Mouse (Mus musculus) liver, postnatal 0 days (tissue): ENCODE results near the gene Ypel2. TPM values are rescaled to one million over a fixed set of nuclear protein-coding genes. Genes with fewer than 3 reads are reported as not detected.

Source experiments
- ATAC-seq: fragments of 200-750 bp; cut with Nextera tagmentation; 2 replicates; pipeline ENCODE4 v1.8.0; 2017; ENCODE audit warnings: mild to moderate bottlenecking, moderate library complexity
- DNase-seq: peaks from one replicate; pipeline ENCODE4 v3.0.0-alpha.2; 2016
- H3K27ac ChIP-seq: fragments of 300-500 bp; sonication (generic); 2 replicates; pipeline ENCODE4 v1.5.1; 2014; ENCODE audit warnings: antibody characterized with exemption, moderate library complexity, mild to moderate bottlenecking, low read depth
- H3K27me3 ChIP-seq: fragments of 300-500 bp; sonication (generic); 2 replicates; pipeline ENCODE4 v1.6.1; 2014; ENCODE audit warnings: low read length, control low read depth, mixed read lengths; ENCODE audit not compliant: insufficient read depth
- H3K36me3 ChIP-seq: fragments of 300-500 bp; sonication (generic); replicated peaks from 2 replicates; pipeline ENCODE4 v1.6.1; 2014; ENCODE audit warnings: mild to moderate bottlenecking, control low read depth, low read length, moderate library complexity, mixed read lengths; ENCODE audit not compliant: insufficient read depth
- H3K4me1 ChIP-seq: fragments of 300-500 bp; sonication (generic); 2 replicates; pipeline ENCODE4 v1.6.1; 2014; ENCODE audit warnings: antibody characterized with exemption, mild to moderate bottlenecking, control low read depth; ENCODE audit not compliant: insufficient read depth
- H3K4me2 ChIP-seq: fragments of 300-500 bp; sonication (generic); 2 replicates; pipeline ENCODE4 v1.6.1; 2014; ENCODE audit warnings: low read depth, mild to moderate bottlenecking, low read length, moderate library complexity, mixed read lengths
- H3K4me3 ChIP-seq: fragments of 300-500 bp; sonication (generic); 2 replicates; pipeline ENCODE4 v1.5.1; 2014; ENCODE audit warnings: low read depth, low read length
- H3K9ac ChIP-seq: fragments of 300-500 bp; sonication (generic); replicated peaks from 2 replicates; pipeline ENCODE4 v1.6.1; 2014; ENCODE audit warnings: mild to moderate bottlenecking, moderate library complexity
- H3K9me3 ChIP-seq: fragments of 300-500 bp; sonication (generic); 2 replicates; pipeline ENCODE4 v1.6.1; 2016; ENCODE audit warnings: mild to moderate bottlenecking, control low read depth, low read length, mixed read lengths
- CTCF ChIP-seq: sonication (generic); IDR thresholded peaks from 2 replicates; pipeline ENCODE4 v1.5.1; 2016; ENCODE audit warnings: antibody characterized with exemption, low read depth
- EP300 ChIP-seq: IDR thresholded peaks from 2 replicates; pipeline ENCODE4 v1.6.1; 2016; ENCODE audit warnings: antibody characterized with exemption, low read depth, mild to moderate bottlenecking
- WGBS: fragments of 180-500 bp; shearing (Covaris S2); extraction: QIAGEN DNeasy Blood & Tissue Kit; methylation state at CpG from one replicate; pipeline ENCODE4 v1.1.7; 2014; ENCODE audit not compliant: insufficient replicate concordance; 5-methylcytosine and 5-hydroxymethylcytosine counted together
- polyA plus RNA-seq: library from polyadenylated mRNA; unstranded; fragments of >200 nt; fragmentation: Nextera tagmentation; extraction: Ambion mirVana; gene quantifications from 2 replicates; pipeline ENCODE4 v1.2.1, GENCODE M21; 2015

Gene Ypel2
- polyA plus RNA-seq, 1 experiment from 2014 or later: 2.1 TPM

DNA sequence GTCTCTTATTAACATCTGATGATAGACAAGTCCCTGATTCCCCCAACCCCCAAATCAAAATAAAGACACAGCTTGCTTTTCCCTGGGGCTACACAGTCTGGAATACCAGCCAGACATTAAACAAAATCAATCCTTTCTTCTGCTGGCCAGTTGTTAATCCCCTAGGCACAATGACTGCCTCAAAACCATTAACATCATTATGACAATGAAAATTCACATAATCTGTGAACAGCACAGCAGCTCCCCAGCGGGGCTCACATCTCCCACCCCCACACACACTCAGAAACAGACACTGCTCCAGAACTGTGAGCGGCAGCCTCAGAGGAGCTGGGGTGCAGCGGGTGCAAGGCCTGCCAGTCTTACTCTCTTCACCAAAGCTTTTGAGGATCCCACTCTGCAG lies 3.2 kb downstream of the Ypel2 start:
- no peaks in the 10 kb centered on the region for H3K27me3 ChIP-seq
- H3K4me1 ChIP-seq: peaks cover 25% of the 10 kb centered on the region
- H3K27ac ChIP-seq: no peak overlapping the region
- 73% methylated on average over 3 of the region's 3 CpGs for WGBS
- no peak overlapping the region for H3K4me3 ChIP-seq
- no peak overlapping the region for H3K9ac ChIP-seq
- no peak overlapping the region for H3K4me2 ChIP-seq
- H3K36me3 ChIP-seq: no peaks in the 10 kb centered on the region
- H3K9me3 ChIP-seq: no peaks in the 10 kb centered on the region
- no peak for TF ChIP-seq CTCF
- TF ChIP-seq EP300: no peak
- DNase-seq: no peak
- ATAC-seq: no peak

DNA sequence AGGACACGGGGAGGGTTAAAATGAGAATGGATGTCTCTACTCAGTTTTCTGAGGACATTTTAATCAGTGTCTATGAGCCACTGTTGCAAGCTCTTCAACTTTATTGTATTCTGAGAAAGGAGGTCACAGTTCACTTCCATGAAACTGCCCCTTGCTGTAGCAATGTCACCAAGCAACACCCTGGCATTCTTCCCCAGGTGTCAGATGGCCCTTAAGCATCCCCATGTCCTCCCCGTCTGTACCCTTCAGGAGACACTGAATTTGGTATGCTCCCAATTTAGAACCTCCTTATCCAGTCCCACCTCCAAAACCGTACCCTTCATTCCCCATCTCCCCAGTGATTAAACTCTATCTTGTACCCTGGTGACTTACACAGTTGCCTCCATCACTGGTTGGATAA lies 8.5 kb downstream of the Ypel2 start:
- no peaks in the 10 kb centered on the region for H3K4me1 ChIP-seq
- no peaks in the 10 kb centered on the region for H3K9me3 ChIP-seq
- WGBS: 77% methylated on average over 3 of the region's 3 CpGs
- no peak for TF ChIP-seq CTCF
- TF ChIP-seq EP300: no peak
- DNase-seq (no peak), ATAC-seq (no peak)
- no peak overlapping the region for H3K9ac ChIP-seq
- no peaks in the 10 kb centered on the region for H3K27me3 ChIP-seq
- no peak overlapping the region for H3K4me3 ChIP-seq
- H3K36me3 ChIP-seq: no peaks in the 10 kb centered on the region
- H3K27ac ChIP-seq: no peak overlapping the region
- H3K4me2 ChIP-seq: no peak overlapping the region

DNA sequence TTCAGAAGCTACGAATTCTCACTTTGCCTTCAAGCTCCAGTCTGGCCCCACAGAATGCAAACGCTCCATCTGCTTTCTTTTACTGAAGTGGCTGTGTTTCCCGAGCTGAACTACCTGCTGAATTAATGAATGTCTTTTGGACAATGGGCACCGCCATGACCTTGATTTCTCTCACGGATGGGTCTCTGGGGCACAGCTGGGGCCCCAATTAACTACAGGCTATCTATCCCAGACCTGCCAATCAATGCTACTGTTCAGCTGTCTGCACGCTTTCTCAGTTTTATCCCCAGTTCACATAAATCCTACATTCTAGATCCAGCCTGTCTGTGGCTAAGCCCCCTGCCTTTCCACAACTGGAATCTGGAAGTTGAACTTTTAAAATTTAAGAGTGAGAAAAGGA lies 10.5 kb downstream of the Ypel2 start:
- no peak for TF ChIP-seq EP300
- no peak for TF ChIP-seq CTCF
- ATAC-seq (no peak), DNase-seq (no peak)
- Histone ChIP-seq H3K27ac (no peak overlapping the region), H3K27me3 (no peaks in the 10 kb centered on the region), H3K4me1 (no peaks in the 10 kb centered on the region), H3K9ac (no peak overlapping the region), H3K4me3 (no peak overlapping the region), H3K36me3 (no peaks in the 10 kb centered on the region), H3K4me2 (no peak overlapping the region), H3K9me3 (no peaks in the 10 kb centered on the region)
- WGBS: 85% methylated on average over 6 of the region's 6 CpGs

DNA sequence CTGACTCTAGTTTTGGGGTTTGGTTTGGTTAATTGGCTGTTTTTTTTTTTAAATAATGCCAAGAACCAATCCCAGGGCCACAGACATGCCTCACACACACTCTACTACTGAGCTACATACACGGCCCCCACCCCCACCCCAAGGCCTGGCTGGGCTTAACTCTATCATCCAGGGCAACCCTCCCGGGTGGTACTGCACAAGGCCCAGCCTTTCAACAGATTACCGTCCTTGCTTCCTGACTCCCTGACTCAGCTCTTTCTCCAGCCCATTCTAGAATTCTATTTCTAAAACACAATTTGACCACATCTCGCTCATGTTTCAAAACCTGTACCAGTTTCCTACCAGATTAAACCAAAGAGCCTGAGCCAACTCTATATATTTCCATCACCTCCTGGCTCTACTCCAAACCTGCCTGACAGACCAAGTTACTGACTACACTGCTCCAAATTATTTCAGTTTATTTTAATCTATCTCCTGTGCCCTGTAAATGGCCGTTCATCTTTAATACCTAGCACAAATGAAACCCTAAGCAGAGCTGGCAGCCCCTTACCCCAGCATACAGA lies 12.2 kb downstream of the Ypel2 start:
- H3K4me3 ChIP-seq: no peak overlapping the region
- no peak overlapping the region for H3K9ac ChIP-seq
- 37% methylated on average over 5 of the region's 5 CpGs for WGBS
- no peak for TF ChIP-seq CTCF
- TF ChIP-seq EP300: no peak
- H3K27me3 ChIP-seq: no peaks in the 10 kb centered on the region
- no peak overlapping the region for H3K27ac ChIP-seq
- ATAC-seq (no peak), DNase-seq (no peak)
- no peaks in the 10 kb centered on the region for H3K4me1 ChIP-seq
- H3K4me2 ChIP-seq: no peak overlapping the region
- H3K36me3 ChIP-seq: 0 out of 2 replicates have a peak, but pooled peaks cover 4% of the 10 kb centered on the region
- no peaks in the 10 kb centered on the region for H3K9me3 ChIP-seq

- no peaks in the 10 kb centered on the region for H3K9me3 ChIP-seq
- no peak for ATAC-seq
- H3K27me3 ChIP-seq: no peaks in the 10 kb centered on the region
- no peak for TF ChIP-seq CTCF
- no peak for TF ChIP-seq EP300
- 0 out of 2 replicates have a peak, but pooled peaks cover 4% of the 10 kb centered on the region for H3K36me3 ChIP-seq
- H3K9ac ChIP-seq: no peak overlapping the region
- 80% methylated on average over 6 of the region's 6 CpGs for WGBS
- H3K4me2 ChIP-seq: no peak overlapping the region
- DNase-seq: no peak
- no peaks in the 10 kb centered on the region for H3K4me1 ChIP-seq
- no peak overlapping the region for H3K4me3 ChIP-seq
- no peak overlapping the region for H3K27ac ChIP-seq
These were observed 13.0 kb downstream of the Ypel2 start for GRCm38 (mm10) chr11:86980526-86980925.

- H3K9ac ChIP-seq: no peak overlapping the region
- no peak for ATAC-seq
- H3K9me3 ChIP-seq: no peaks in the 10 kb centered on the region
- H3K27me3 ChIP-seq: no peaks in the 10 kb centered on the region
- WGBS: 82% methylated on average over 7 of the region's 7 CpGs
- H3K4me3 ChIP-seq: no peak overlapping the region
- H3K4me1 ChIP-seq: no peaks in the 10 kb centered on the region
- TF ChIP-seq CTCF (no peak), EP300 (no peak)
- 0 out of 2 replicates have a peak, but pooled peaks cover 4% of the 10 kb centered on the region for H3K36me3 ChIP-seq
- no peak for DNase-seq
- no peak overlapping the region for H3K4me2 ChIP-seq
- no peak overlapping the region for H3K27ac ChIP-seq
These were observed 13.7 kb downstream of the Ypel2 start for GRCm38 (mm10) chr11:86979799-86980198.

DNA sequence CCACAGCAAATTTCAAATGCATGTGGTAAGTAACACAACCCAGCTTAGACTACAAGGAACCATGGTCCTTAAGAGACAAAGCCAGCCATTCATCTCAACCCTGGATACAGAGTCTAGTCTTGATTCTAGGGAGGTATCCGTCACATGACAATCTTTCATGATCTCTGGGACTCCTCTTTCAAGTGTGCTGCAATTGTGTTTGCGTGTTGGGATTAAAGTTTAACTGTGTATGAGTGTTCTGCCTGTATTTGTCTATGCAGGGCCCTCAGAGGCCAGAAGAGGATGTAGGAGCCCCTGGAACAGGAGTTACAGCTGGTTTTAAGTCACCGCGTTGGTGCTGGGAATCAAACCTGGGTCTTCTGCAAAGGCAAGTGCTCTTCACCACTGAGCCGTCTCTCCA lies 16.3 kb downstream of the Ypel2 start:
- no peak overlapping the region for H3K4me3 ChIP-seq
- H3K9ac ChIP-seq: no peak overlapping the region
- H3K27ac ChIP-seq: no peak overlapping the region
- H3K36me3 ChIP-seq: 0 out of 2 replicates have a peak, but pooled peaks cover 4% of the 10 kb centered on the region
- peaks cover 8% of the 10 kb centered on the region for H3K4me1 ChIP-seq
- TF ChIP-seq EP300: no peak
- TF ChIP-seq CTCF: no peak
- DNase-seq: no peak
- H3K9me3 ChIP-seq: no peaks in the 10 kb centered on the region
- peak; percentile 60 for ATAC-seq
- no peaks in the 10 kb centered on the region for H3K27me3 ChIP-seq
- H3K4me2 ChIP-seq: no peak overlapping the region
- WGBS: 82% methylated on average over 5 of the region's 5 CpGs
